ENCODE assay signal across 16 mouse cellular contexts in genomic region chr10:43851898-43852297, GRCm38 (mm10).
"Had no signal": no experiment of that assay in that cellular context is flagged by ENCODE, and none has a peak within 500 bp of the region (broad histone marks: within the 10 kb centered on the region; RNA-seq: fewer than 3 reads in every experiment).

No protein-coding gene starts in this region.

- H3K36me3 ChIP-seq: neural tube, embryonic 13.5 days; neural tube, embryonic 15.5 days; stomach, embryonic 15.5 days had no signal

- H3K27me3 ChIP-seq: neural tube, embryonic 13.5 days; neural tube, embryonic 15.5 days; stomach, embryonic 15.5 days had no signal

- H3K4me2 ChIP-seq: neural tube, embryonic 13.5 days; neural tube, embryonic 15.5 days; stomach, embryonic 15.5 days had no signal

- H3K4me1 ChIP-seq: neural tube, embryonic 13.5 days; neural tube, embryonic 15.5 days; stomach, embryonic 15.5 days had no signal

- H3K4me3 ChIP-seq: neural tube, embryonic 13.5 days; neural tube, embryonic 15.5 days; stomach, embryonic 15.5 days had no signal

- H3K27ac ChIP-seq: neural tube, embryonic 13.5 days; neural tube, embryonic 15.5 days; stomach, embryonic 15.5 days; stomach, postnatal 0 days had no signal

- H3K9me3 ChIP-seq: neural tube, embryonic 15.5 days; stomach, embryonic 15.5 days had no signal

- DNase-seq: retina, postnatal 1 day; right cerebral cortex, adult 18-20 months; right cerebral cortex, postnatal 14 days; right cerebral cortex, postnatal 25 days; right cerebral cortex, postnatal 4 days; spleen, adult 18-20 months; thymus, adult 18-20 months; thymus, adult 2 months; thymus, postnatal 14 days; thymus, postnatal 25 days; thymus, postnatal 36 days; thymus, postnatal 4 days had no signal

- H3K9ac ChIP-seq: neural tube, embryonic 13.5 days; neural tube, embryonic 15.5 days; stomach, embryonic 15.5 days had no signal
